Mouse (Mus musculus): Measurements from ENCODE around the gene Opcml. TPM values are rescaled to one million over a fixed set of nuclear protein-coding genes. Genes with fewer than 3 reads are reported as not detected.
A peak's percentile ranks its signal among the peaks of the same experiment; 100 is the strongest.

Opcml gene
- polyA plus RNA-seq, 1 experiment from 2014 or later: 10.1 TPM

GRCm38 (mm10) chr9:28536637-28537036, 746.1 kb downstream of the Opcml start:
- no peak overlapping the region for H3K4me2 ChIP-seq (ENCODE audit: low read depth, low read length)
- WGBS: 48% methylated on average over 4 of the region's 4 CpGs
- H3K4me3 ChIP-seq (ENCODE audit: low read length): no peak overlapping the region
- H3K36me3 ChIP-seq (ENCODE audit: control insufficient read depth, insufficient read depth, low read length): no peaks in the 10 kb centered on the region
- H3K27ac ChIP-seq (ENCODE audit: low read length): no peak overlapping the region
- H3K4me1 ChIP-seq (replicated peaks; ENCODE audit: control insufficient read depth, insufficient read depth, low read length): no peaks in the 10 kb centered on the region
- H3K27me3 ChIP-seq (ENCODE audit: control insufficient read depth, insufficient read depth, low read depth, low read length): no peaks in the 10 kb centered on the region
- no peaks in the 10 kb centered on the region for H3K9me3 ChIP-seq (ENCODE audit: control insufficient read depth, low read length)
- H3K9ac ChIP-seq (ENCODE audit: low read length): no peak overlapping the region
- ATAC-seq (ENCODE audit: low read depth): no peak

- Histone ChIP-seq H3K27me3 (ENCODE audit: control insufficient read depth, insufficient read depth, low read depth, low read length) (no peaks in the 10 kb centered on the region), H3K4me3 (ENCODE audit: low read length) (no peak overlapping the region), H3K36me3 (ENCODE audit: control insufficient read depth, insufficient read depth, low read length) (no peaks in the 10 kb centered on the region), H3K4me1 (replicated peaks; ENCODE audit: control insufficient read depth, insufficient read depth, low read length) (no peaks in the 10 kb centered on the region), H3K4me2 (ENCODE audit: low read depth, low read length) (no peak overlapping the region), H3K27ac (ENCODE audit: low read length) (no peak overlapping the region), H3K9ac (ENCODE audit: low read length) (no peak overlapping the region), H3K9me3 (ENCODE audit: control insufficient read depth, low read length) (no peaks in the 10 kb centered on the region)
- WGBS: 30% methylated on average over 9 of the region's 9 CpGs
- no peak for ATAC-seq (ENCODE audit: low read depth)
Observed at GRCm38 (mm10) chr9:28548189-28548588, 757.6 kb downstream of the Opcml start.

- WGBS: 42% methylated on average over 1 of the region's 1 CpGs
- Histone ChIP-seq H3K4me2 (ENCODE audit: low read depth, low read length) (no peak overlapping the region), H3K27me3 (ENCODE audit: control insufficient read depth, insufficient read depth, low read depth, low read length) (no peaks in the 10 kb centered on the region), H3K4me3 (ENCODE audit: low read length) (no peak overlapping the region), H3K27ac (ENCODE audit: low read length) (no peak overlapping the region), H3K4me1 (replicated peaks; ENCODE audit: control insufficient read depth, insufficient read depth, low read length) (no peaks in the 10 kb centered on the region), H3K9ac (ENCODE audit: low read length) (no peak overlapping the region), H3K9me3 (ENCODE audit: control insufficient read depth, low read length) (no peaks in the 10 kb centered on the region), H3K36me3 (ENCODE audit: control insufficient read depth, insufficient read depth, low read length) (no peaks in the 10 kb centered on the region)
- ATAC-seq (ENCODE audit: low read depth): no peak
Observed at GRCm38 (mm10) chr9:28552387-28553182, 762.0 kb downstream of the Opcml start.

GRCm38 (mm10) chr9:28558628-28559027, 768.1 kb downstream of the Opcml start:
- Histone ChIP-seq H3K36me3 (ENCODE audit: control insufficient read depth, insufficient read depth, low read length) (no peaks in the 10 kb centered on the region), H3K4me3 (ENCODE audit: low read length) (no peak overlapping the region), H3K9ac (ENCODE audit: low read length) (no peak overlapping the region), H3K9me3 (ENCODE audit: control insufficient read depth, low read length) (no peaks in the 10 kb centered on the region), H3K4me1 (replicated peaks; ENCODE audit: control insufficient read depth, insufficient read depth, low read length) (0 out of 2 replicates have a peak, but pooled peaks cover 2% of the 10 kb centered on the region), H3K27me3 (ENCODE audit: control insufficient read depth, insufficient read depth, low read depth, low read length) (no peaks in the 10 kb centered on the region), H3K4me2 (ENCODE audit: low read depth, low read length) (no peak overlapping the region), H3K27ac (ENCODE audit: low read length) (no peak overlapping the region)
- WGBS: 71% methylated on average over 2 of the region's 2 CpGs
- ATAC-seq (ENCODE audit: low read depth): no peak

- WGBS: 57% methylated on average over 6 of the region's 6 CpGs
- Histone ChIP-seq H3K27ac (ENCODE audit: low read length) (no peak overlapping the region), H3K4me1 (replicated peaks; ENCODE audit: control insufficient read depth, insufficient read depth, low read length) (0 out of 2 replicates have a peak, but pooled peaks cover 2% of the 10 kb centered on the region), H3K36me3 (ENCODE audit: control insufficient read depth, insufficient read depth, low read length) (no peaks in the 10 kb centered on the region), H3K27me3 (ENCODE audit: control insufficient read depth, insufficient read depth, low read depth, low read length) (no peaks in the 10 kb centered on the region), H3K4me3 (ENCODE audit: low read length) (no peak overlapping the region), H3K4me2 (ENCODE audit: low read depth, low read length) (no peak overlapping the region), H3K9me3 (ENCODE audit: control insufficient read depth, low read length) (no peaks in the 10 kb centered on the region), H3K9ac (ENCODE audit: low read length) (no peak overlapping the region)
- no peak for ATAC-seq (ENCODE audit: low read depth)
Observed at GRCm38 (mm10) chr9:28561761-28562160, 771.2 kb downstream of the Opcml start.

- no peaks in the 10 kb centered on the region for H3K9me3 ChIP-seq (ENCODE audit: control insufficient read depth, low read length)
- H3K9ac ChIP-seq (ENCODE audit: low read length): no peak overlapping the region
- no peak overlapping the region for H3K27ac ChIP-seq (ENCODE audit: low read length)
- H3K4me1 ChIP-seq (replicated peaks; ENCODE audit: control insufficient read depth, insufficient read depth, low read length): 0 out of 2 replicates have a peak, but pooled peaks cover 2% of the 10 kb centered on the region
- ATAC-seq (ENCODE audit: low read depth): no peak
- no peak overlapping the region for H3K4me2 ChIP-seq (ENCODE audit: low read depth, low read length)
- H3K27me3 ChIP-seq (ENCODE audit: control insufficient read depth, insufficient read depth, low read depth, low read length): no peaks in the 10 kb centered on the region
- no peaks in the 10 kb centered on the region for H3K36me3 ChIP-seq (ENCODE audit: control insufficient read depth, insufficient read depth, low read length)
- 33% methylated on average over 14 of the region's 14 CpGs for whole genome bisulfite sequencing
- no peak overlapping the region for H3K4me3 ChIP-seq (ENCODE audit: low read length)
Observed at GRCm38 (mm10) chr9:28563066-28563683, 772.6 kb downstream of the Opcml start.

- H3K4me2 ChIP-seq (ENCODE audit: low read depth, low read length): no peak overlapping the region
- H3K4me3 ChIP-seq (ENCODE audit: low read length): no peak overlapping the region
- 13% methylated on average over 8 of the region's 8 CpGs for WGBS
- H3K9ac ChIP-seq (ENCODE audit: low read length): no peak overlapping the region
- no peaks in the 10 kb centered on the region for H3K36me3 ChIP-seq (ENCODE audit: control insufficient read depth, insufficient read depth, low read length)
- H3K4me1 ChIP-seq (replicated peaks; ENCODE audit: control insufficient read depth, insufficient read depth, low read length): peaks cover 6% of the 10 kb centered on the region; the same call in 1 of the 2 replicates
- no peak overlapping the region for H3K27ac ChIP-seq (ENCODE audit: low read length)
- H3K27me3 ChIP-seq (ENCODE audit: control insufficient read depth, insufficient read depth, low read depth, low read length): no peaks in the 10 kb centered on the region
- ATAC-seq (ENCODE audit: low read depth): peak; percentile 36; the same call in 1 of the 2 replicates
- H3K9me3 ChIP-seq (ENCODE audit: control insufficient read depth, low read length): no peaks in the 10 kb centered on the region
Observed at GRCm38 (mm10) chr9:28569041-28569522, 778.5 kb downstream of the Opcml start.

- Histone ChIP-seq H3K36me3 (ENCODE audit: control insufficient read depth, insufficient read depth, low read length) (no peaks in the 10 kb centered on the region), H3K4me3 (ENCODE audit: low read length) (no peak overlapping the region), H3K4me1 (replicated peaks; ENCODE audit: control insufficient read depth, insufficient read depth, low read length) (peaks cover 6% of the 10 kb centered on the region; the same call in 1 of the 2 replicates), H3K4me2 (ENCODE audit: low read depth, low read length) (no peak overlapping the region), H3K9ac (ENCODE audit: low read length) (no peak overlapping the region), H3K27ac (ENCODE audit: low read length) (no peak overlapping the region), H3K27me3 (ENCODE audit: control insufficient read depth, insufficient read depth, low read depth, low read length) (no peaks in the 10 kb centered on the region), H3K9me3 (ENCODE audit: control insufficient read depth, low read length) (no peaks in the 10 kb centered on the region)
- WGBS: 42% methylated on average over 2 of the region's 2 CpGs
- ATAC-seq (ENCODE audit: low read depth): no peak
Observed at GRCm38 (mm10) chr9:28569776-28570175, 779.2 kb downstream of the Opcml start.

GRCm38 (mm10) chr9:28571682-28572081, 781.1 kb downstream of the Opcml start:
- no peak overlapping the region for H3K27ac ChIP-seq (ENCODE audit: low read length)
- WGBS: 40% methylated on average over 2 of the region's 2 CpGs
- peaks cover 6% of the 10 kb centered on the region; the same call in 1 of the 2 replicates for H3K4me1 ChIP-seq (replicated peaks; ENCODE audit: control insufficient read depth, insufficient read depth, low read length)
- no peak overlapping the region for H3K4me2 ChIP-seq (ENCODE audit: low read depth, low read length)
- no peak overlapping the region for H3K9ac ChIP-seq (ENCODE audit: low read length)
- no peaks in the 10 kb centered on the region for H3K27me3 ChIP-seq (ENCODE audit: control insufficient read depth, insufficient read depth, low read depth, low read length)
- no peak overlapping the region for H3K4me3 ChIP-seq (ENCODE audit: low read length)
- no peaks in the 10 kb centered on the region for H3K36me3 ChIP-seq (ENCODE audit: control insufficient read depth, insufficient read depth, low read length)
- ATAC-seq (ENCODE audit: low read depth): no peak
- no peaks in the 10 kb centered on the region for H3K9me3 ChIP-seq (ENCODE audit: control insufficient read depth, low read length)

Measured in lung, embryonic 16.5 days (tissue).